Mouse (Mus musculus) heart, postnatal 4 days (tissue): Measurements from ENCODE around the gene Kcnmb2. TPM values are rescaled to one million over a fixed set of nuclear protein-coding genes. Genes with fewer than 3 reads are reported as not detected.
A peak's percentile ranks its signal among the peaks of the same experiment; 100 is the strongest.

ENCODE experiments used
- DNase-seq: peaks from one replicate; pipeline ENCODE4 v3.0.0; 2021
- total RNA-seq, 2 experiments: library from RNA; stranded (reverse); gene quantifications; 2 replicates each; pipeline ENCODE4 v1.2.3; 2021

The Kcnmb2 gene
- total RNA-seq, 2 experiments from 2014 or later, result 0.18 to 0.33 TPM

DNA sequence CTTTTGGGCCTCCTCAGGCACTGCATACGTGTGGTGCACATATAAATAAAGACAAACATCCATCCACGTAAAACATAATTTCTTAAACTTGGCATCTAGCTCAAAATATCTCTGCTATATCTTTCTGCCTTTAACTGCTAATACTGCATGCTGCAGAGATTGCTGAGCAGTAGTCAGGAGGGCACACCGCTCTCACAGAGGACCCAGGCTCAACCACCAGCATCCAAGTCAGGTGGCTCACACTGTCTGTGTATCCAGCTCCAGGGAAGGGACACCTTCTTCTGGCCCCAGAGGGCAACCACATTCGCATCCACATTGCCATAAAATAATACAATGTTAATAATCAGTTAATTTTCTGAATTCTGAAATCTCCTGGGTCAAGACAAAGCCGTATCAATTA is 241.9 kb downstream of the Kcnmb2 start:
- no peak for DNase-seq

DNA sequence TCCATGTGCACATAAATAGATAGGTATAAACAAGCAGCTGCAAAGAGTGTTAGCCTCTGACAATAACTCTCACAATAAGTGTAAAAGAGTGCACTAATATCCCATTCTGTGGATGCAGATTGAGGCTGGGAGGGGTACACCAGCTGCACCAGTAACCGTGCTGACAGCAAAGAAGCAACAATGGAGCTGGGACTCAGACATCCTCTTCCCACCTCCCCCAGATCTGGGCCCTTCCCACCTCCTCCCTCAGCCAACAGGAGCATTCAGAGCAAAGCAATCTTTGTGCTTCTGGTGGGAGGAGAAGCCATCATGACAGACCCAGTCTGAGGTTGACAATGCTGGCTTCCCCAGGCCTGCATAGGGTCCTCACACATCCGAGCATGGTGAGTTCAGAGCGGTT is 242.3 kb downstream of the Kcnmb2 start:
- no peak for DNase-seq

DNA sequence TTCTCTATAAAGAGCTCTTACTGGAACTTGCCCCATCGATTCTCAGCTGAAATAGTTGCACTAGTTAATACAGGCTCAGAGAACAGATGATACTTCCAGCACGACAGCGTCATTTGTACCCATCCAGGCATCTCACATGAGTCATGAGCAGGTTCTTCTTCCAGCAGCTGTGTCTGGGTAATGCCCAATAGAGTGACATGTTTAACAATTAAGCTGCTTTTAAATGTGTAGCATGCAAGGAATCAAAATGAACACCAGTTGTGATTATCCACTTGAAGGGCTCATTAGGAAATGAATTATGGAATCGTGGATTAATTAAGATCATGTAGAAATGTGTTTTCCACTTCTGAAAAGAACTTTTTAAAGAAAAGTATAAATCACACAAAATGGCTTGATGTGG is 245.4 kb downstream of the Kcnmb2 start:
- no peak for DNase-seq

DNA sequence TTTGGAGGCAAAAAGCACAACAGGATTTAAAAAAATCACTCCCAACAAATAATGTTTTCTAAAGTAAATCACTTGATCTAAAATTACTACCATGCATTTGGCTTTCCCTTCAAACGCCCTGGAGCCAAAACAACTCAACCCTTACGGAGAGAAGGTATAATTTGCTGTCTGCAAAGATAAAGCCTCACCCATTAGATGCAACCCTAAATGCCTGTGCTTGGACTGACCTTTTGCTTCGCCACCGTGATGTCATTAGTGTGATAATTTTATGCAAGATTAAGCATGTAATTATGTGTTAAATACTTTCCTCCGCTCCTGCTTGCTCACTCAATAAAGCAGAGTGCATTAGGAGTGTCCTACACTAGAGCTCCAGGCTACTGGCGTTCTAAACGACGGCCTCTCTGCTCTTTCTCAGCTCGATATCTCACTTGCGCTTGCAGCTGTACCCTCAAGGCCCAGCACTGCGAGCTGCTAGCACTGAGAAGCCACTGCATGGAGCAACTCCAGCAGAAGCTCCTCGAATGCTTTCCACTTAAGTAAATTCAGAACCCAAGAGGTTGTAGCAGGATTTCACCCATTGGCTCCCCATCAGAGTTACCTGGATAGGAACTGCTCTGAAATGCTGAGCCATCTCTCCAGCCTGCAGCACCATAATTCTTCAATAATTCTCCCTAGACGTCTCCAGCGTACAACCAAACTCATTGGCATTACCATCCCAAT is 247.7 kb downstream of the Kcnmb2 start:
- no peak for DNase-seq

DNA sequence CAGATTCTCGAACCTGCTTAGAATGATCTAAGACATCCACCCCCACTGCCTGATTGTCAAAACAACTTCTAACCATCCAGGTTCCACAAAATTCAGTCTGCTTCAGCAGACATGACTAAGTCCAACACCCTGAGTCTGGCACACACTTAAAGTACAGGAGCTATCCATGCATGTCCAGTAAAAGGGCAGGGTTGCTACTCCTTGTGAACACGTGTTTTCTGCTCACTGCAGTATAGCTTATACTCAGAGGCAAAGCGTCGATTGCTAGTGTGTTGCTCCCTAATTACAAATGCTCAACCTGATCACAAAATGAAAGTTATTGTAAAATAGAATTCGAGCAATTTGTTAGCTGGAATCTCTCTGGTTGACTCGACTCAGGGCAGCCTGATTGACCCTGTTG is 278.2 kb downstream of the Kcnmb2 start:
- DNase-seq, result no peak

DNA sequence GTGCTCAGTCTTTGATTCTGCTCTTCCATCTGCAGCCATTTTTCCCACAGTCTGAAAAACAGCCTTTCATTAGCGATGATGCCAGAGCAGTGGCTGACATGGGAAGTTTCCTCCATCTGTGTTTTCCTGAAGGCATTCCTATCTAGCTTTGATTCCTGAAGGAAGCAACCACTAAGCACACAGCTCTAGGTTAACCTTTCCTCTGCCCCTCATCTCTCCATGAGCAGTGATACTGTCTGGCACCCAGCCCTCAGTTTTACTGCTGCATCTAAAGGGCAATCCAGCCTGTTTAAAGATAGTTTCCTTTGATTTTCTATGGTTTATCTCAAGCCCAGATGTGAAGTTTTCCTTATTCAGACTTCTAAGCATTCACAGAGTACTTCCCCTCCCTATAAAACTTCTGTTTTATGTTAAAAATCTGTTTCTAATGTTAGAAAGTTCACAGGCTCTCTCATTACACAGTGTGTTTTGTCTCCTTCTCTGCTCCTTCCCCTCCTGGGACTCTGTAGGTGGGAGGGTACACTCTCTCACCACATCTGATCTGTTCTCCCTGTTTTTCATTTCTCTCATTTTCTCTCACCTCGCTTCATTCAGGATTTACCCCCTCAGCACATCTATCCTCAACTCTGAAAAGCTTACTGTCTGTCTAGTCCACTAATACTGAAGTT is 283.7 kb downstream of the Kcnmb2 start:
- DNase-seq, result no peak

DNA sequence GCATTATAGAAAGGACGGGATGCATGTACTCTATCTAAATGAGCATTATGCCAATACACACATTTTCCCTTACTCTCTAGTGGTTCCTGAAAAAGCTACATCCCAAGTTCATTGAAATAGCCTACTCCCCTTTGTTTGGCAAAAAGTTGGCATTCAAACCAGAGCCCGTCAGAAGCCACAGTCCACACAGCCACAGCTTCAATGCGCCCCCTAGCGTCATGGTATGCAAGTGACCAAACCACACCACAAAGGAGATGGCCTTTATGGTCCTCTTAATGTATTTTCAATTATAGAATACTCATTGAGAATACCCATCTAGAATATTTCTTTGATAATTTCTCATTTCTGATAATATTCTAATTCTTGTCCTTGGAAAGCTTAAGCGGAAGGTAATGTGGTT is 286.2 kb downstream of the Kcnmb2 start:
- peak; percentile 68 for DNase-seq

DNA sequence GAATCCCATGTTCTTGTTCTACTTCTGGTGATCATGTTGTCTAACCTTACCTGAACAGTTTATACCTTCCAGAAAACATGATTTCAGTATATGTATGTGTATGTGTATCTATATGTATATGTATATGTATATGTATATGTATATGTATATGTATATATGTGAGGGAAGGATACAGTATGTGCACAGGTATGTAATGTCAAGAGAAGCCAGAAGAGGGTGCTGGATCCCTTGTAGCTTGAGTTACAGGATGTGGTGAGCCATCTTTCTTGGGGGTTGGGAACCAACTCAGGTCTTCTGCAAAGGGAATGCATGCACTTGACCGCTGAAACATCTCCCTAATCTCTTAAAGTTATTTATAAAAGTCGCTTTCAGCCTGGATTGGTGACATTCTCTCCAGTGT is 286.6 kb downstream of the Kcnmb2 start:
- no peak for DNase-seq

DNA sequence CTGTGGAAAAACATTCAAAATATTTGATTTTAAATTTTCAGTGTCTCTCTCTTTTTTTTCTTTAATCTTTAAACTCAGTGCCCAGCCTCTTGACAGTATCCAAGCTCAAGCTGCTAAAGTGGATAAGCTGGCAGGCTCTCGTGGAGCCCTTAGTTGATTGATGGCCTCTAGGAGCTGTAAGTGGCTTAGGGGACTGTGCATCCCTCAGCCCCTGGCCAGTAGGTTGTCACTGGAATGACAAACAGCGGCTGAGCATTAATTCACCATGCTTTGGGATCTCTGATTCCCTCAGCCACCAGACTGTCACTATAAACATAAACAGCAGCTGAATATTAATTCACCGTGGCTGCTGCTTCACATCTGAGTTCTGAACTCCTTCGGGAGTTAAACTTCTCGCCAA is 287.6 kb downstream of the Kcnmb2 start:
- DNase-seq, result no peak

DNA sequence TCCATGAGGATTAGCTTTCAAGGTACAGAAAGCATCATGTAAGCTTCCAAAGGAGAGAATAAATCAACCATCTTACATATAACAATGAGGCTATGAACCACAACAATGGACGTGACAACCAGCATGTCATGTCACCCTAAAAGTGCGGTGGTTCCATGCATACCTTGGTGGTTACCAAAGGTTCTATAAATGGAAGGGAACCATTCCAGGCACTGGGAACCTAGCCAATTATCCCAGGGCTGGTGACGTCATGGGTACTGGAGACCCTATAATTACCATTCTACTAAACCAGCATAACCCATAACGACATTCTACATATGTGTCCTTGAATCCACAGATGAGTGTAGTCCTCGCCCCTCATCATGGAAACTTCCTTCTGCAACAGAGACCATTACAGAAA is 291.7 kb downstream of the Kcnmb2 start:
- DNase-seq, result peak; percentile 81

DNA sequence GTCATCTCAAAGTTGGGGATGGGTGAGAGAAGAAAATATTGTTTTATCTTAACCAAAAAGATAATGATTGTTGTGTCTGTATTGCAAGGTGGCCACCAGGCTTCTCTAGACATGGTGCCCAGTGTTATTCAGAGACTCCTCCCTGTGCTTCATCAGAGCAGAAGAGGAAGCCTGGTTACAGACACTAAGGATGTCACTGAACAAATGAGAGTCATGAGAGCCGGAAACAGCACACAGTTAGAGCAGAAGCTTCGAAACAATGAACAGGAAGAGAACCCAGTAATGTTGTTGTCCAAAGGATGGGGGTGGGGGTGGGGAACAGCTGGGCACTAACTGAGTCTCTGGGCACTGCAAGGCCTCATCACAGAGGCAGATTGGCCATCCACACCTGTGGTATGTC is 324.4 kb downstream of the Kcnmb2 start:
- DNase-seq, result no peak

DNA sequence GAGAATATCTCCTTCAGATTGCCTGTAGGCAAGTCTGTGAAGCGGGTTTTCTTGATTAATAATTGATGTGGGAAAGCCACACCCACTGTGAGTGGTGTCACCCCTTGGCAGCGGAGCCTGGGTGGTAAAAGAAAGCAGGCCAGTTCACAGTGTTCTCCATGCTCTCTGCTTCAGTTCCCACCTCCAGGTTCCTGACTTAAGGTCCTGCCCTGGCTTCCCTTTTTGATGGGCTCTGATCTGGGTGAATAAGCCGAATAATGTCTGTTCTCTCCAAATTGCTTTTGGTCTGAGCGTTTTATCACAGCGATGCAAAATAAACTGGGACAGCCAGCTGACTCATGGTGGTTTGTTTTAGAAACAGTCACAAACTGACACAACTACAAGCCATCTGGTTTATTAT is 334.5 kb downstream of the Kcnmb2 start:
- no peak for DNase-seq
